Mouse (Mus musculus): ENCODE measurements around the gene Cmas.

GRCm38 (mm10) chr6:142795087-142795486, 38.6 kb downstream of the Cmas start:
- TF ChIP-seq CTCF (IDR thresholded peaks at IDR 0.05; ENCODE audit: low read depth, low read length) (no peak), GATA1 (IDR thresholded peaks at IDR 0.05; ENCODE audit: borderline replicate concordance, low read length) (no peak), POLR2AphosphoS5 (IDR thresholded peaks at IDR 0.05; ENCODE audit: insufficient replicate concordance, low read depth, low read length) (no peak)

Measured in G1E (cell line).